Mouse (Mus musculus) neural tube, embryonic 13.5 days (tissue): ENCODE results near the gene Zfp46. TPM values are rescaled to one million over a fixed set of nuclear protein-coding genes. Genes with fewer than 3 reads are reported as not detected.

ENCODE experiments used
- ATAC-seq: fragments of 200-750 bp; cut with Nextera tagmentation; 2 replicates; pipeline ENCODE4 v1.8.0; 2017; ENCODE audit warnings: low read depth, mild to moderate bottlenecking, moderate TSS enrichment, moderate library complexity
- H3K27ac ChIP-seq: fragments of 300-500 bp; sonication (generic); replicated peaks from 2 replicates; pipeline ENCODE4 v1.5.1; 2015; ENCODE audit warnings: moderate library complexity, mild to moderate bottlenecking, inconsistent platforms
- H3K27me3 ChIP-seq: fragments of 300-500 bp; sonication (generic); 2 replicates; pipeline ENCODE4 v1.6.1; 2015; ENCODE audit warnings: mild to moderate bottlenecking, inconsistent platforms
- H3K36me3 ChIP-seq: fragments of 300-500 bp; sonication (generic); 2 replicates; pipeline ENCODE4 v1.6.1; 2015; ENCODE audit warnings: mild to moderate bottlenecking, inconsistent platforms
- H3K4me1 ChIP-seq: fragments of 300-500 bp; sonication (generic); replicated peaks from 2 replicates; pipeline ENCODE4 v1.6.1; 2015; ENCODE audit warnings: inconsistent platforms
- H3K4me2 ChIP-seq: fragments of 300-500 bp; sonication (generic); 2 replicates; pipeline ENCODE4 v1.6.1; 2015; ENCODE audit warnings: inconsistent platforms, mild to moderate bottlenecking, moderate library complexity
- H3K4me3 ChIP-seq: fragments of 300-500 bp; sonication (generic); 2 replicates; pipeline ENCODE4 v1.5.1; 2015; ENCODE audit warnings: mild to moderate bottlenecking, inconsistent platforms
- H3K9ac ChIP-seq: fragments of 300-500 bp; sonication (generic); 2 replicates; pipeline ENCODE4 v1.6.1; 2015; ENCODE audit warnings: moderate library complexity, mild to moderate bottlenecking, inconsistent platforms
- H3K9me3 ChIP-seq: fragments of 300-500 bp; sonication (generic); 2 replicates; pipeline ENCODE4 v1.6.1; 2016; ENCODE audit warnings: inconsistent platforms
- WGBS: fragments of 180-500 bp; shearing (Covaris S2); methylation state at CpG from one replicate; pipeline ENCODE4 v1.1.7; 2015; 5-methylcytosine and 5-hydroxymethylcytosine counted together
- polyA plus RNA-seq: library from polyadenylated mRNA; unstranded; fragments of >200 nt; fragmentation: Nextera tagmentation; extraction: Ambion mirVana; gene quantifications from 2 replicates; pipeline ENCODE4 v1.2.1, GENCODE M21; 2015

Gene Zfp46
- polyA plus RNA-seq, 1 experiment from 2014 or later = 41.9 TPM

DNA sequence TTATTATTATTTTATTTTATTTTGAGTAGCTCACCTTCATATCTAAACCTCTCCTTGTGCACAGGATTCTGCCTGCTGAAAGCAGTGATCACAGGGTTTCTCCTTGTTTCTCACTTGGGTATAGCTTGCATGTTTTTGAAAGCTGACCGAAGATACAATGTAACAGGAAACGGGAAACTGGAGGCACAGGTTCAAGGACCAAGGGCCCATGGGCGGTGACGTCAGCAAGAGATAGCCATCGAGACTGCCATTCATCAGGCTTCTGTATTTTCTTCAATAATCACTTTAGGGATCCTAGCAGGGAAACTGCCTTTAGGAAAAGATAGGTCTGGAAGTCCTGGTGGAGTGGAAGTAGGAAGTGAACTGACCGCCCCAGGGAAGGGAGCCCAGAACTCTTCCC is 7.2 kb downstream of the Zfp46 start:
- no peak for ATAC-seq
- Histone ChIP-seq H3K4me3 (no peak overlapping the region), H3K4me1 (peaks cover 26% of the 10 kb centered on the region), H3K27me3 (peaks cover 30% of the 10 kb centered on the region), H3K4me2 (no peak overlapping the region), H3K9ac (no peak overlapping the region), H3K36me3 (peaks cover 90% of the 10 kb centered on the region), H3K27ac (no peak overlapping the region), H3K9me3 (peaks cover 7% of the 10 kb centered on the region; the same call in 1 of the 2 replicates)
- WGBS = 92% methylated on average over 6 of the region's 6 CpGs

DNA sequence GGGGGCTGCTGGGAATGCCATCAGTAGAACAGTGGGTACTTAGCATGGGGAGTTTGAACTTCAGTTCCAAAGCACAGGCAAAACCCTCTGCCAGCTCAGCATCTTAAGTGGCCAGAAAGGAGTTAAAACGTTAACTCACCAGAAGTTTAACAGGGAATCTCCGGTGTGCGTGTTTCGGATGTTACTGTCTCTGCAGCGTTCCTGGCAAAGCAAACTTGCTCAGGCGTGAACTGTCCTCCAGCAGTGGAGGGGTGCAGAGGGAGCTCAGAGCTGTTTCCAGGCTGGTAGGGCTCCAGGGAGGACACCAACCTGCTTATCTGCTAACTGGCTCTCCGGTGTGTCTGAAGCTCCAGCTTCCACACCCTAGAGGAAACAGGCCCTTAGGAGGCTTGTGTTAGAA is 11.5 kb downstream of the Zfp46 start:
- 76% methylated on average over 7 of the region's 7 CpGs for WGBS
- H3K36me3 ChIP-seq = peaks cover 55% of the 10 kb centered on the region
- ATAC-seq = no peak

DNA sequence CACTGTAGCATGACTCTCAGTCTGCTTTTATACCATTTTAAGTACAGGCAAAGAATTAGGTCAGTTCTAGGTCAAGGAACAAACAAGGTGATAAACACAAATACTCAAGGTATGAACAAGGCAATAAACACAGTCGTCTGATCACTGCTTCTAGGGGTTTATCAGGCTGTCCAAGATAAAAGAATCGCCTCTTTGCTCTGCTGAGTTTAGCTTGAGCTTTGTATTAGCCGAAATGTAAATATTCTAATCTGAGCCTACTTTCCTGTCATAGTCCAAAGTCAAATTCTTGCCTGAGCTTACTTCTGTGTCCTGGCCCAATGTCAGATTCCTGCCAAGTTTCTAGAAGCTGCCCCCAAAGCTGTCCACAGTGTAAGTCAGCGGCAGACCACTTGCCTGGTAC is 18.0 kb downstream of the Zfp46 start:
- WGBS = 79% methylated on average over 4 of the region's 4 CpGs
- Histone ChIP-seq H3K4me1 (no peaks in the 10 kb centered on the region), H3K4me2 (no peak overlapping the region), H3K27me3 (no peaks in the 10 kb centered on the region), H3K9me3 (no peaks in the 10 kb centered on the region), H3K9ac (no peak overlapping the region), H3K4me3 (no peak overlapping the region), H3K36me3 (no peaks in the 10 kb centered on the region), H3K27ac (no peak overlapping the region)
- no peak for ATAC-seq

More for the DNA sequence above, 11.5 kb downstream of the Zfp46 start:
- H3K4me3 ChIP-seq = no peak overlapping the region
- H3K9ac ChIP-seq = no peak overlapping the region
- H3K4me1 ChIP-seq = peaks cover 5% of the 10 kb centered on the region; the same call in 1 of the 2 replicates
- H3K4me2 ChIP-seq = no peak overlapping the region
- no peaks in the 10 kb centered on the region for H3K27me3 ChIP-seq
- H3K27ac ChIP-seq = no peak overlapping the region
- H3K9me3 ChIP-seq = no peaks in the 10 kb centered on the region

DNA sequence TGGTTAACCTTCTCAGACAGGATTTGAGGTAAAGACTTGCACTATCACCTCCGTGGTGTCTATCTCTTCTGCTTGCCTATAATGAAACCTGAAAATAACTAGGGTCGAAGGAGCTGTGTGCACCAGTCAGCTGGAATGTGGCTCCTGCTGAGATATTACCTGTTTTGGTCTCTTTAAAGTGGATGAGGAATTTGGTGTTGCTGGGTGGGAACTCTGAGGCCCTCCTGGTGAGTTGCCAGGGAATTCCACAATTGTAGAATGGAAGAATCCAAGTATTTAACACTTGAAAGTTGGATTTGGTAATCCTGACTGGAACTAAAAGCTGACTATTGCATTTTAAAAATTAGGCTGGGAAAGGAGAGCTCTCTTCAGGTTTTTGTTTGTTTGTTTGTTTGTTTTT is 19.7 kb downstream of the Zfp46 start:
- Histone ChIP-seq H3K27me3 (no peaks in the 10 kb centered on the region), H3K36me3 (no peaks in the 10 kb centered on the region), H3K9me3 (no peaks in the 10 kb centered on the region), H3K4me2 (no peak overlapping the region), H3K4me3 (no peak overlapping the region), H3K9ac (no peak overlapping the region), H3K4me1 (0 out of 2 replicates have a peak, but pooled peaks cover 1% of the 10 kb centered on the region), H3K27ac (no peak overlapping the region)
- ATAC-seq = no peak
- 38% methylated on average over 2 of the region's 2 CpGs for WGBS

DNA sequence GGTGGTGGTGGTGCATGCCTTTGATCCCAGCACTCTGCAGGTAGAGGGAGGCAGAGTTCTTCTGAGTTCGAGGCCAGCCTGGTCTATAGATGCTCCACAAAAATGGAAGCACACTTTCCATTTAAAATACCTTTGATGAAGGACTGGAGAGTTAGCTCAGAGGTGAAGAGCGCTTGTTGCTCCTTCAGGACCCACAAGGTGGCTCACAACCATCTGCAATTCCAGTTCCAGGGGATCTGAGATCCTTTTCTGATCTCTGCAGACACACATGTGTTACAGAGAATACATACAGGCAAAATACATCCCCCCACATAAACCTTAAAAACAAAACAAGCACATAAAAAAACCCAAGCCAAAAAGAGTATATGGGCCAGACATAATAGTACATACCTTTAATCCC is 23.9 kb downstream of the Zfp46 start:
- no peaks in the 10 kb centered on the region for H3K27me3 ChIP-seq
- H3K4me1 ChIP-seq = peaks cover 26% of the 10 kb centered on the region
- H3K4me2 ChIP-seq = no peak overlapping the region
- no peaks in the 10 kb centered on the region for H3K36me3 ChIP-seq
- no peak overlapping the region for H3K9ac ChIP-seq
- no peak for ATAC-seq
- H3K27ac ChIP-seq = no peak overlapping the region
- H3K4me3 ChIP-seq = no peak overlapping the region
- no peaks in the 10 kb centered on the region for H3K9me3 ChIP-seq
- WGBS = 54% methylated on average over 2 of the region's 2 CpGs

DNA sequence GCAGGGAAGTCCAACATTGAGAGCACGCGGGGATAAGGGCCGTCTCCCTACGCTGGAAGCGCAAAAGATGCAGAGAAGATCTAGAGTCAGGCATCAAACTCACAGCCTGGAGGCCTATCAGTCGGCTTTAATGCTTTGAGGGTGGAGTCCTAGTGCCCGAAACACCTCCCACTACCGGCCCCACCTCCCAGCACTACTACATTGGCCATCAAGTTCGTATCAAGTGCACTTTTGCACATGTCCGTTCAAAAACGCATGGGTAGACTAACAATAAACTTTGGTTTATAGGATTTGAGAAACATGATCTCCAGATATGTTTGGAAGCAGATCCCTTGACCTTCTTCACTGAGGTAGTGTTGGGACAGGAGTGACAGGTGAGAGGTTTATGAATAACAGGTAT is 25.3 kb downstream of the Zfp46 start:
- Histone ChIP-seq H3K27ac (peak overlapping the region; percentile 96), H3K27me3 (no peaks in the 10 kb centered on the region), H3K4me3 (peak overlapping the region; percentile 100), H3K4me2 (peak overlapping the region; percentile 62), H3K36me3 (no peaks in the 10 kb centered on the region), H3K9ac (peak overlapping the region; percentile 81), H3K9me3 (no peaks in the 10 kb centered on the region), H3K4me1 (peaks cover 41% of the 10 kb centered on the region)
- WGBS = 5% methylated on average over 11 of the region's 11 CpGs
- ATAC-seq = no peak

DNA sequence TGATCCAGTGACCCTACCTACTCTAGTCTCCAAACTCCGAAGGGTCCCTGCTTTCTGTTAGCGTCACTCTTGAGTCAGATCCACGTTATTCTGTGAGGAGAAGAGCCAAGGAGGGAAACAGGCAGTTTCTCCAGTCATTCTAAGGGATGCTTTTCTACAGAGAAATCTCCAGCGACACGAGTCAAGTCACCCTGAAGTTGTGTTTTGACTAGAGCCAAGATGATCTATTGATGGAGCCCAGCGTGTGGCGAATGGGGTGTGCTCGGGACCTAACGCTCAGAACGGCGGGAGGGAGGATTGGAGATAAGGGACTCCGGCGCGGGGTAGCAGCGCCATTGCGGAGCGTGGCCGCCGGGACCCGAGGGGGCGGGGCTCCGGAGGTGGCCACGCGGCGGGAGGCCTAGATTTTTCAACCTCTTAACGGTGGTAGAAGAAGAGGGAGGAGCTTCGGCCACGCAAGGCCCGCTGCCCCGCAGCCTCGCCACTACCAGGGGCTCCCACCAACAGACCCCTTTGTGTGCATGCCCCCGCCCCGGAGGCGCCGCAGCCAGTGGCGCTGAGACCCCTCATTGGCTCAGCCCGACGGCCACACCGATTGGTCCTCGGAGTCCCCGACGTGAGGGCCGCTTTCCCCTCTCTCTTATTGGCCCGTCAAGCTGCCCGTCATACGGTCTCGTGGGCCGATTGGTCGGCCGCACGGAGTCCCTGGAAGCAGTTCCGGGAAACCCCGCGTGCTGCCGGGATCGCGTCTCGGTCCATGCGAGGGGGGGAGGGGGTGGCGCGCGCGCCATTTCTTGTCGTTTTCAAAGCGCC is 26.0 kb downstream of the Zfp46 start, which contains the start of gene Hnrnpr:
Gene Hnrnpr, plus strand, starts transcription at position 714 of the 813 bp plus-strand sequence.
- peak within 1 kb of the TSS; percentile 80 for H3K4me2 ChIP-seq
- peak within 1 kb of the TSS; percentile 99 for H3K27ac ChIP-seq
- peak; percentile 100 for ATAC-seq

DNA sequence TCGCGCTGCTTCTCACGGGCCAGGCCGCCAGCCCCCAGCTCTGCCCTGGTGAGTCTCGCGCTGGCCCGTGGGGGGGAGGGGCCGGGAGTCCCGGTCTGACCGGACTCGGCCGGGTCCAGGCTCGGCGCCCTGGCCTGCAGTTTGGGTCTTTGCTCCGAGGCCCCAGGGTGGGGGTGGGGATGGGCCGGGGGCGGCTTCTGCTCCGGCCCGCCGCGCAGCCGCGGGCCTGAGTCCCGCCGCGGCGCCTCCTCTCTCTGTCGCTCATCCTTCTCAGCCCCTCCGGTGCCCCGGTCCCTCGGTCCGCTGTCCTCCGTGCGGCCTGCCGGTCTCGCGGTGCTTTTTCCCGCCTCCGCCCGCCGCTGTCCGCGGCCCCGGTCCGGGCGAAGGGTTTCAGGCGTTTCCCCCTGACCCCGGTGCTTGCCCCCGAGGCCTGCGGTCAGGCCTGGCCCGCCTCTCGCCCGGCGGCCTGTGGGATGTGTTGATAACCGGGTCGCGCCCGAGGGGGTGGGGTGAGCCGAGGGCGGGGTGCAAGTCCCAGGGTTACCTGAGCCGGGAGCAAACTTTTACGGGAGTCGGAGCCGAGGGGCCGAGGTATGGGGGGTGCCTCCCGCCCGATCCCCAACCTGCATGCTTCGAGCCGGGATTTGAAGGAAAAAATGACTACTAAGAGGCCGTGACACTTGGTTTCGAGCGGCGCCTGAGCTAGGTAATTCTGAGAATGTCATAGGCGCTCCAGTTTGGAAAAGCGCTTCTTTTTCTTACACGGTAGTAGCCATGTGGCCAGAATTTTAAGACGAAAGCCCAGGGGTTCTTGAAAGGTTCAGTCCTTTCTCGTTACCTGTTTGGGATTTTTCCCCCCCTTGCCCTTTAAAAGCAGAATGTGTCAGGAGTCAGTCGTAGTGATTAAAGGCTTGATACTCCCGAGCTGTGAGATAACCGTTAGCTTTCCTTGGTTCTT is 26.8 kb downstream of the Zfp46 start:
- WGBS = under 1% methylated on average over 75 of the region's 81 CpGs
- Histone ChIP-seq H3K4me3 (peak overlapping the region; percentile 100), H3K9me3 (no peaks in the 10 kb centered on the region), H3K36me3 (peaks cover 1% of the 10 kb centered on the region; the same call in 1 of the 2 replicates), H3K27me3 (no peaks in the 10 kb centered on the region), H3K9ac (peak overlapping the region; percentile 99), H3K4me1 (peaks cover 46% of the 10 kb centered on the region), H3K4me2 (peak overlapping the region; percentile 80), H3K27ac (peak overlapping the region; percentile 99)
- ATAC-seq = no peak; the same call in none of the 2 replicates

More for the DNA sequence above, 26.0 kb downstream of the Zfp46 start, which contains the start of gene Hnrnpr:
- Histone ChIP-seq H3K9me3 (no peaks in the 10 kb centered on the region), H3K9ac (peak within 1 kb of the TSS; percentile 99), H3K27me3 (no peaks in the 10 kb centered on the region), H3K36me3 (no peaks in the 10 kb centered on the region), H3K4me3 (peak within 1 kb of the TSS; percentile 100), H3K4me1 (peaks cover 46% of the 10 kb centered on the region)
- WGBS = under 1% methylated on average over 59 of the region's 65 CpGs

DNA sequence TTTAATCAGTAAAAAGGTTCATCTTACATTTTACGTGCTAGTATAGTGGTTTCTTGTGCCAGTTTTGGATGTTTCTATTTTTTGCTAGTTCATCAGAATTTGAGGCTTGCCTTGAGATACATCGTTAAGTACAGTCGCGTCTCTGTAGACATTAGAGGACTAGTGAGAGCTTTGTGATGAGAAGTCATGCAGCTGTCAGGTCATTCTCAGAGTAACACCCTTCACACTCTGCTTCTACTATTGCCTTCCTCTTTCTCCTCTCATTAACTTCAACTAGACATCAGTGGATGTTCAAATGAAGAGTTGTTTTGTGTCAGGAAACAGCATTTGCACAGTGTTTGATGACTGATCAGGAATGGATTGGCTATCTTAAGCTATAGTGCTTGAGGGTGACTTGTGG is 28.1 kb downstream of the Zfp46 start:
- ATAC-seq = no peak
- H3K9ac ChIP-seq = peak overlapping the region; percentile 99

DNA sequence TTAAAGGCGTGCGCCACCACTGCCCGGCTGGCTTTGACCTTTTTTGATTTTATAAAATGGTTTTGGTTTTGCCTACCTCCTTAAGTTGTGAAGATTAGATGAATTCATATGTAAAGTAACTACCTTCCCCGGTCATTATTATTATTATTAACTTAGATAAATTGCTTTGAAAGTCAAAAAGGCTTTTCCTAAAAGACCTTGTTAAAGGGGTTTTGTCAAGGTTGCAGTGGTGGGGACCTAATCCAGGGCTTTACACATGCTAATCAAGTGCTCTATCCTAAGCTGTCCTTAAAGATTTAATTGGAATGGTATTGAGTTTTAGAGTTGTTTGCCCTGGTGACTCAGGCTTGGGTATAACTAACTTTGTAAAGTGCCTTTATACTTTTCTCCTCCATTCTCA is 33.2 kb downstream of the Zfp46 start:
- H3K4me2 ChIP-seq = no peak overlapping the region
- H3K27me3 ChIP-seq = no peaks in the 10 kb centered on the region
- no peaks in the 10 kb centered on the region for H3K9me3 ChIP-seq
- no peak overlapping the region for H3K9ac ChIP-seq
- peaks cover 58% of the 10 kb centered on the region for H3K36me3 ChIP-seq
- H3K27ac ChIP-seq = no peak overlapping the region
- no peak overlapping the region for H3K4me3 ChIP-seq
- ATAC-seq = no peak
- WGBS = 82% methylated on average over 4 of the region's 4 CpGs
- H3K4me1 ChIP-seq = peaks cover 26% of the 10 kb centered on the region

More for the DNA sequence above, 28.1 kb downstream of the Zfp46 start:
- WGBS = 28% methylated on average over 4 of the region's 4 CpGs
- Histone ChIP-seq H3K27ac (no peak overlapping the region), H3K36me3 (peaks cover 14% of the 10 kb centered on the region), H3K9me3 (no peaks in the 10 kb centered on the region), H3K4me2 (peak overlapping the region; percentile 80), H3K4me3 (peak overlapping the region; percentile 100), H3K27me3 (no peaks in the 10 kb centered on the region), H3K4me1 (peaks cover 46% of the 10 kb centered on the region)

DNA sequence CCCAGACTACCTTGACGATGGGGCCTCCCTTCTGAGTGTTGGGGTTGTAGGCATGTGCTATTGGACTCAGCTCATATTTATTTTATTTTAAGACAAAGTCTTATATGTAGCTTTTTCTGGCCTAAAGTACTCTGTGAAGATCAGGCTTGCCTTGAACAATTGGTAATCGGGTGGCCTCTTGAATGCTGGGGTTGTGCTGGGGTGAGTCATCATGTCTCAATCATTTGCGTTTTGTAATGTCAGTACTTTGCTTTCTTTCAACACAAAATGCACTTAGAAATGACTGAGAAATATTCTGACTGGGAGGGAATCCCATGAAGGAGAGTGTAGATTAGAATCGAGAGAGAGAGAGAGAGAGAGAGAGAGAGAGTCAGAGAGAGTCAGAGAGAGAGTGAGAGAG is 35.5 kb downstream of the Zfp46 start:
- Histone ChIP-seq H3K4me1 (peaks cover 6% of the 10 kb centered on the region), H3K9ac (no peak overlapping the region), H3K4me3 (no peak overlapping the region), H3K27ac (no peak overlapping the region), H3K27me3 (no peaks in the 10 kb centered on the region), H3K9me3 (no peaks in the 10 kb centered on the region), H3K4me2 (no peak overlapping the region), H3K36me3 (peaks cover 69% of the 10 kb centered on the region)
- no peak for ATAC-seq
- WGBS = 92% methylated on average over 4 of the region's 4 CpGs

DNA sequence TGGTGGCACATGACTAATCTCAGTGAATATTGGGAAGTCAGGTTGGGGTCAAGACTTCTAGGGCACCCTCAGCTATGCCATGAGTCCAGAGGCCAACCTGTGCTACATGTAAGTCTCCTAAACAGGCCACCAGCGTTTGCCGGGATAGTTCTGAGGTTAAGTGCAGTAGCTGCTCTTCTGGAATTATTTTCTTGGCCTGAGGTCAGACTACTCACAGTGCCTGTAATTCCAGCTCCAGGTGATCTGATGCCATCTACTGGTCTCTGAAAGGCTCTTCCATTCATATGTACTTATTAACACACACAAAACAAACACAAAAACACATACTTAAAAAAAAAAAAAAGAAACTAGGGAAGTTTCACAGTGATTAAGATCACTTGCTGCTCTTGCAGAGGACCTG is 39.7 kb downstream of the Zfp46 start:
- H3K4me2 ChIP-seq = no peak overlapping the region
- no peaks in the 10 kb centered on the region for H3K27me3 ChIP-seq
- H3K36me3 ChIP-seq = peaks cover 60% of the 10 kb centered on the region
- no peak overlapping the region for H3K9ac ChIP-seq
- 69% methylated on average over 2 of the region's 2 CpGs for WGBS
- H3K9me3 ChIP-seq = no peaks in the 10 kb centered on the region
- ATAC-seq = no peak
- H3K4me3 ChIP-seq = no peak overlapping the region
- no peak overlapping the region for H3K27ac ChIP-seq
- H3K4me1 ChIP-seq = 0 out of 2 replicates have a peak, but pooled peaks cover 4% of the 10 kb centered on the region
